Comparison of ENCODE assay signal across 15 mouse cellular contexts in genomic region chr14:57760447-57761412, GRCm38 (mm10). TPM values are rescaled to one million over a fixed set of nuclear protein-coding genes. Genes with fewer than 3 reads are reported as not detected.
A peak's percentile ranks its signal among the peaks of the same experiment; 100 is the strongest.
DNase-seq lines count a peak whose midpoint lies in the region; ATAC-seq lines count a peak whose summit lies in the region.
"Had no signal": no experiment of that assay in that cellular context is flagged by ENCODE, and none has a peak within 500 bp of the region (broad histone marks: within the 10 kb centered on the region; RNA-seq: fewer than 3 reads in every experiment).

No protein-coding gene starts in this region.

- peaks cover 8% of the 10 kb centered on the region for H3K4me1 ChIP-seq in embryonic facial prominence, embryonic 14.5 days (ENCODE audit: control insufficient read depth, insufficient read depth, low read length)
- H3K4me1 ChIP-seq in embryonic facial prominence, embryonic 10.5 days = peaks cover 11% of the 10 kb centered on the region
- H3K4me1 ChIP-seq in kidney, embryonic 16.5 days (ENCODE audit: insufficient read depth, low read length) = peaks cover 12% of the 10 kb centered on the region

- no peak overlapping the region for H3K4me3 ChIP-seq in embryonic facial prominence, embryonic 14.5 days (ENCODE audit: low read depth, low read length)
- no peak overlapping the region for H3K4me3 ChIP-seq in embryonic facial prominence, embryonic 10.5 days
- no peak overlapping the region for H3K4me3 ChIP-seq in kidney, embryonic 16.5 days (ENCODE audit: low read length)
- H3K4me3 ChIP-seq: midbrain, embryonic 10.5 days had no signal

- no peaks in the 10 kb centered on the region for H3K27me3 ChIP-seq in embryonic facial prominence, embryonic 14.5 days (replicated peaks; ENCODE audit: control insufficient read depth, insufficient read depth, low read length)
- no peaks in the 10 kb centered on the region for H3K27me3 ChIP-seq in embryonic facial prominence, embryonic 10.5 days (replicated peaks; ENCODE audit: low read depth, poor library complexity, severe bottlenecking)
- H3K27me3 ChIP-seq in kidney, embryonic 16.5 days (ENCODE audit: insufficient read depth, low read length) = no peaks in the 10 kb centered on the region

- no peak for ATAC-seq in embryonic facial prominence, embryonic 14.5 days (ENCODE audit: low read depth)
- ATAC-seq in kidney, embryonic 16.5 days (ENCODE audit: low FRiP score, low TSS enrichment) = no peak
- no peak for ATAC-seq in erythroblast, adult 5-6 weeks (replicated peaks; ENCODE audit: low FRiP score, poor library complexity, severe bottlenecking)

- WGBS in embryonic facial prominence, embryonic 14.5 days = 47% methylated on average over 10 of the region's 10 CpGs
- 53% methylated on average over 10 of the region's 10 CpGs for WGBS in embryonic facial prominence, embryonic 10.5 days
- WGBS in kidney, embryonic 16.5 days = 62% methylated on average over 10 of the region's 10 CpGs

- H3K27ac ChIP-seq in embryonic facial prominence, embryonic 14.5 days (replicated peaks; ENCODE audit: low read depth, low read length) = no peak overlapping the region
- no peak overlapping the region for H3K27ac ChIP-seq in embryonic facial prominence, embryonic 10.5 days (replicated peaks)
- H3K27ac ChIP-seq in kidney, embryonic 16.5 days (ENCODE audit: low read length) = no peak overlapping the region
- H3K27ac ChIP-seq: midbrain, embryonic 10.5 days had no signal

- H3K9me3 ChIP-seq in embryonic facial prominence, embryonic 14.5 days (ENCODE audit: control insufficient read depth, low read length) = no peaks in the 10 kb centered on the region
- H3K9me3 ChIP-seq in embryonic facial prominence, embryonic 10.5 days = no peaks in the 10 kb centered on the region
- no peaks in the 10 kb centered on the region for H3K9me3 ChIP-seq in kidney, embryonic 16.5 days (ENCODE audit: low read length)
- H3K9me3 ChIP-seq: midbrain, embryonic 10.5 days had no signal

- peak; percentile 50 for DNase-seq in embryonic facial prominence, embryonic 14.5 days (ENCODE audit: low spot score)
- DNase-seq in embryonic facial prominence, embryonic 10.5 days (ENCODE audit: low spot score) = no peak
- DNase-seq in kidney, postnatal 14 days = peak; percentile 21
- DNase-seq in fibroblast of lung, adult 2 months (ENCODE audit: low read depth) = peak; percentile 86
- DNase-seq in lung, postnatal 36 days = peak; percentile 28
- no peak for DNase-seq in adrenal gland, postnatal 14 days
- DNase-seq: heart, adult 11 months; heart, postnatal 36 days had no signal

- H3K36me3 ChIP-seq in embryonic facial prominence, embryonic 14.5 days (ENCODE audit: control insufficient read depth, insufficient read depth, low read length) = no peaks in the 10 kb centered on the region
- no peaks in the 10 kb centered on the region for H3K36me3 ChIP-seq in embryonic facial prominence, embryonic 10.5 days (replicated peaks)
- no peaks in the 10 kb centered on the region for H3K36me3 ChIP-seq in kidney, embryonic 16.5 days (ENCODE audit: insufficient read depth, low read length)
- H3K36me3 ChIP-seq: midbrain, embryonic 10.5 days had no signal

- no peak overlapping the region for H3K4me2 ChIP-seq in embryonic facial prominence, embryonic 14.5 days (ENCODE audit: low read depth, low read length)
- no peak overlapping the region for H3K4me2 ChIP-seq in kidney, embryonic 16.5 days (replicated peaks; ENCODE audit: low read depth, low read length)

- no peak overlapping the region for H3K9ac ChIP-seq in embryonic facial prominence, embryonic 14.5 days (ENCODE audit: low read depth, low read length)
- no peak overlapping the region for H3K9ac ChIP-seq in kidney, embryonic 16.5 days (replicated peaks; ENCODE audit: low read length)

RNA-seq across cellular contexts. Expression of gene Lats2, which starts 2.5 kb away (rescaled TPM):
- 22.7 and 23.9 TPM in 2 replicates for polyA plus RNA-seq in embryonic facial prominence, embryonic 14.5 days (2014; fragmentation: Nextera tagmentation; extraction: Ambion mirVana)
- polyA plus RNA-seq in embryonic facial prominence, embryonic 10.5 days (2016; fragmentation: Nextera tagmentation; extraction: Ambion mirVana) = 18.6 and 20.5 TPM in 2 replicates
- polyA plus RNA-seq in kidney, embryonic 16.5 days (2015; fragmentation: Nextera tagmentation; extraction: Ambion mirVana) = 25.9 and 27.7 TPM in 2 replicates
- total RNA-seq in adrenal gland, postnatal 14 days (2021) = 37.0 and 45.3 TPM in 2 replicates
- total RNA-seq in erythroblast, adult 5-6 weeks (2015; ENCODE audit: low replicate concordance) = 6.3 and 7.9 TPM in 2 replicates
- total RNA-seq in erythroblast, adult 5-6 weeks (2017; ENCODE audit: low replicate concordance) = 9.9 and 16.0 TPM in 2 replicates

RNA-seq across cellular contexts. Expression of gene Gm49361, which starts 14.8 kb away (rescaled TPM):
- polyA plus RNA-seq in embryonic facial prominence, embryonic 14.5 days (2014; fragmentation: Nextera tagmentation; extraction: Ambion mirVana) = not detected in 2 replicates
- polyA plus RNA-seq in embryonic facial prominence, embryonic 10.5 days (2016; fragmentation: Nextera tagmentation; extraction: Ambion mirVana) = not detected in 2 replicates
- polyA plus RNA-seq in kidney, embryonic 16.5 days (2015; fragmentation: Nextera tagmentation; extraction: Ambion mirVana) = not detected in 2 replicates
- total RNA-seq in adrenal gland, postnatal 14 days (2021) = 2.0 and 3.4 TPM in 2 replicates
- total RNA-seq in erythroblast, adult 5-6 weeks (2015; ENCODE audit: low replicate concordance) = not detected in 2 replicates
- not detected in 2 replicates for total RNA-seq in erythroblast, adult 5-6 weeks (2017; ENCODE audit: low replicate concordance)
- total RNA-seq: liver, adult 2 months; MEL had no signal
- polyA plus RNA-seq: kidney, embryonic 14.5 days; liver, adult 2 months; midbrain, embryonic 10.5 days; neural tube, embryonic 11.5 days had no signal

RNA-seq across cellular contexts. Expression of gene Sap18, which starts 37.2 kb away (rescaled TPM):
- 19.6 and 48.6 TPM in 2 replicates for polyA plus RNA-seq in embryonic facial prominence, embryonic 14.5 days (2014; fragmentation: Nextera tagmentation; extraction: Ambion mirVana)
- 30.9 and 41.2 TPM in 2 replicates for polyA plus RNA-seq in embryonic facial prominence, embryonic 10.5 days (2016; fragmentation: Nextera tagmentation; extraction: Ambion mirVana)
- 23.0 and 25.4 TPM in 2 replicates for polyA plus RNA-seq in kidney, embryonic 16.5 days (2015; fragmentation: Nextera tagmentation; extraction: Ambion mirVana)
- total RNA-seq in adrenal gland, postnatal 14 days (2021) = 35.1 and 37.1 TPM in 2 replicates
- 35.7 and 47.8 TPM in 2 replicates for total RNA-seq in erythroblast, adult 5-6 weeks (2015; ENCODE audit: low replicate concordance)
- total RNA-seq in erythroblast, adult 5-6 weeks (2017; ENCODE audit: low replicate concordance) = 4.3 and 16.0 TPM in 2 replicates

Comparison
In these comparisons a context has a peak if more than half of its experiments do, and no peak if none do; other contexts are left out.
1. DNase-seq: peak in embryonic facial prominence, embryonic 14.5 days (single experiment), kidney, postnatal 14 days (single experiment), fibroblast of lung, adult 2 months (single experiment) and lung, postnatal 36 days (single experiment); none in embryonic facial prominence, embryonic 10.5 days (single experiment) and adrenal gland, postnatal 14 days (single experiment).